Mouse (Mus musculus): Measurements from ENCODE around the gene Cetn4.
A peak's percentile ranks its signal among the peaks of the same experiment; 100 is the strongest.

Cetn4 gene

GRCm38 (mm10) chr3:37312370-37312941 lies at the start of gene Cetn4, which contains the start of gene Bbs12:
Gene Cetn4 (minus strand): TSS chr3:37312708.
Gene Bbs12 (plus strand): TSS chr3:37312554.
- peak; percentile 95 to 97 for DNase-seq

GRCm38 (mm10) chr3:37360729-37361128 lies 48.2 kb upstream of the Cetn4 start:
- no peak for DNase-seq

- DNase-seq = no peak
Observed at GRCm38 (mm10) chr3:37354737-37355136, 42.2 kb upstream of the Cetn4 start.

- DNase-seq = no peak
Observed at GRCm38 (mm10) chr3:37353951-37354481, 41.5 kb upstream of the Cetn4 start.

GRCm38 (mm10) chr3:37350386-37350785 lies 37.9 kb upstream of the Cetn4 start:
- DNase-seq = no peak

- no peak for DNase-seq
Observed at GRCm38 (mm10) chr3:37349166-37349548, 36.6 kb upstream of the Cetn4 start.

GRCm38 (mm10) chr3:37348221-37349165 lies 36.0 kb upstream of the Cetn4 start, which contains the start of gene Fgf2:
Gene Fgf2 (plus strand): TSS chr3:37348346.
- peak in 1 of 2 experiments; percentile 9 for DNase-seq

- no peak for DNase-seq
Observed at GRCm38 (mm10) chr3:37347671-37348070, 35.2 kb upstream of the Cetn4 start.

- DNase-seq = no peak
Observed at GRCm38 (mm10) chr3:37342811-37343210, 30.3 kb upstream of the Cetn4 start.

- DNase-seq = no peak
Observed at GRCm38 (mm10) chr3:37341110-37341509, 28.6 kb upstream of the Cetn4 start.

- no peak for DNase-seq
Observed at GRCm38 (mm10) chr3:37334053-37334452, 21.5 kb upstream of the Cetn4 start.

- DNase-seq = no peak
Observed at GRCm38 (mm10) chr3:37331999-37332449, 19.5 kb upstream of the Cetn4 start.

- no peak for DNase-seq
Observed at GRCm38 (mm10) chr3:37329963-37330362, 17.5 kb upstream of the Cetn4 start.

GRCm38 (mm10) chr3:37328489-37328888 lies 16.0 kb upstream of the Cetn4 start:
- DNase-seq = no peak

- DNase-seq = no peak
Observed at GRCm38 (mm10) chr3:37326627-37327026, 14.1 kb upstream of the Cetn4 start.

GRCm38 (mm10) chr3:37325317-37326112 lies 13.0 kb upstream of the Cetn4 start:
- no peak for DNase-seq

GRCm38 (mm10) chr3:37324310-37324709 lies 11.8 kb upstream of the Cetn4 start:
- no peak for DNase-seq

GRCm38 (mm10) chr3:37316233-37316632 lies 3.7 kb upstream of the Cetn4 start:
- DNase-seq = no peak

GRCm38 (mm10) chr3:37313371-37313770 lies 863 bp upstream of the Cetn4 start:
- DNase-seq = peak in 1 of 2 experiments; percentile 9

- no peak for DNase-seq
Observed at GRCm38 (mm10) chr3:37311897-37312369, 575 bp downstream of the Cetn4 start.

- no peak for DNase-seq
Observed at GRCm38 (mm10) chr3:37303392-37304139, 8.9 kb downstream of the Cetn4 start.

- DNase-seq = peak; percentile 21 to 26
Observed at GRCm38 (mm10) chr3:37302685-37303084, 9.8 kb downstream of the Cetn4 start.

All from cerebellum, adult 18-20 months (tissue).